Comparison of ENCODE assay signal across 8 mouse cellular contexts in genomic region chr2:27858348-27858903, GRCm38 (mm10). TPM values are rescaled to one million over a fixed set of nuclear protein-coding genes. Genes with fewer than 3 reads are reported as not detected.
DNase-seq lines count a peak whose midpoint lies in the region; ATAC-seq and TF ChIP-seq lines count a peak whose summit lies in the region.

No protein-coding gene starts in this region.

- H3K27me3 ChIP-seq in heart, embryonic 15.5 days = no peaks in the 10 kb centered on the region
- no peaks in the 10 kb centered on the region for H3K27me3 ChIP-seq in stomach, postnatal 0 days (ENCODE audit: control insufficient read depth, insufficient read depth, low read length)

- WGBS in heart, embryonic 15.5 days = 8% methylated on average over 9 of the region's 9 CpGs
- 21% methylated on average over 9 of the region's 9 CpGs for WGBS in stomach, postnatal 0 days

- H3K27ac ChIP-seq in heart, embryonic 15.5 days = peak overlapping the region; percentile 74
- H3K27ac ChIP-seq in stomach, postnatal 0 days (replicated peaks) = peak overlapping the region; percentile 89

- H3K4me2 ChIP-seq in heart, embryonic 15.5 days = peak overlapping the region; percentile 38; the same call in 1 of the 2 replicates
- H3K4me2 ChIP-seq in stomach, postnatal 0 days (replicated peaks; ENCODE audit: low read depth) = no peak overlapping the region

- no peak for TF ChIP-seq EP300 in stomach, postnatal 0 days (optimal IDR thresholded peaks at IDR 0.05)

- no peaks in the 10 kb centered on the region for H3K36me3 ChIP-seq in heart, embryonic 15.5 days
- H3K36me3 ChIP-seq in stomach, postnatal 0 days (ENCODE audit: control insufficient read depth, insufficient read depth, low read length) = no peaks in the 10 kb centered on the region

- H3K9ac ChIP-seq in heart, embryonic 15.5 days = no peak overlapping the region
- no peak overlapping the region for H3K9ac ChIP-seq in stomach, postnatal 0 days (ENCODE audit: low read length)

- peak; percentile 32 for TF ChIP-seq CTCF in stomach, postnatal 0 days (IDR thresholded peaks at IDR 0.05; ENCODE audit: low read depth)

- H3K9me3 ChIP-seq in heart, embryonic 15.5 days (replicated peaks) = no peaks in the 10 kb centered on the region
- no peaks in the 10 kb centered on the region for H3K9me3 ChIP-seq in stomach, postnatal 0 days (ENCODE audit: control insufficient read depth, low read length)

- H3K4me1 ChIP-seq in heart, embryonic 15.5 days (replicated peaks) = peaks cover 23% of the 10 kb centered on the region
- 0 out of 2 replicates have a peak, but pooled peaks cover 9% of the 10 kb centered on the region for H3K4me1 ChIP-seq in stomach, postnatal 0 days (replicated peaks; ENCODE audit: control insufficient read depth, insufficient read depth)

- ATAC-seq in heart, embryonic 15.5 days (replicated peaks; ENCODE audit: insufficient number of reproducible peaks, insufficient read depth, low FRiP score, low read depth) = peak; percentile 80
- ATAC-seq in stomach, postnatal 0 days (ENCODE audit: low FRiP score, low TSS enrichment) = peak; percentile 87

- H3K4me3 ChIP-seq in heart, embryonic 15.5 days = no peak overlapping the region
- no peak overlapping the region for H3K4me3 ChIP-seq in stomach, postnatal 0 days (ENCODE audit: low read depth, low read length)

- DNase-seq in cerebellum, adult 18-20 months = peak; percentile 6 to 9
- no peak for DNase-seq in cerebellum, adult 9-10 months
- DNase-seq in embryo, embryonic 9.5 days (ENCODE audit: extremely low spot score) = peak; percentile 32
- peak; percentile 71 for DNase-seq in lung, adult 18-20 months
- DNase-seq in stomach, postnatal 0 days (ENCODE audit: low spot score) = peak; percentile 65
- DNase-seq in cerebellum, adult 11-12 months = no peak
- DNase-seq in cerebellum, postnatal 10 days = no peak

RNA-seq across cellular contexts. Expression of gene Col5a1, which starts 27.8 kb away (rescaled TPM):
- 71.0 and 89.5 TPM in 2 replicates for polyA plus RNA-seq in heart, embryonic 15.5 days (2015; fragmentation: Nextera tagmentation; extraction: Ambion mirVana)
- 68.7 and 69.2 TPM in 2 replicates for polyA plus RNA-seq in stomach, postnatal 0 days (2015; fragmentation: Nextera tagmentation; extraction: Ambion mirVana)

Comparison
In these comparisons a context has a peak if more than half of its experiments do, and no peak if none do; other contexts are left out.
1. DNase-seq: peak in cerebellum, adult 18-20 months (2 of 2), embryo, embryonic 9.5 days (single experiment), lung, adult 18-20 months (2 of 2) and stomach, postnatal 0 days (single experiment); none in cerebellum, adult 9-10 months (single experiment), cerebellum, adult 11-12 months (single experiment) and cerebellum, postnatal 10 days (0 of 2).